Mouse (Mus musculus): ENCODE measurements around the gene Dnajc16.

The Dnajc16 gene

GRCm38 (mm10) chr4:141790524-141790990 is at the start of gene Dnajc16:
Dnajc16 (minus strand) TSS chr4:141790931.
- peak; percentile 96 for DNase-seq

GRCm38 (mm10) chr4:141834536-141835095 is 43.9 kb upstream of the Dnajc16 start:
- DNase-seq: no peak

GRCm38 (mm10) chr4:141833911-141834310 is 43.2 kb upstream of the Dnajc16 start:
- DNase-seq: no peak

- DNase-seq: no peak
These were observed 40.6 kb upstream of the Dnajc16 start for GRCm38 (mm10) chr4:141831361-141831760.

GRCm38 (mm10) chr4:141830381-141830780 is 39.6 kb upstream of the Dnajc16 start:
- no peak for DNase-seq

GRCm38 (mm10) chr4:141828177-141828576 is 37.4 kb upstream of the Dnajc16 start:
- DNase-seq: no peak

GRCm38 (mm10) chr4:141827401-141827800 is 36.7 kb upstream of the Dnajc16 start:
- DNase-seq: no peak

- no peak for DNase-seq
These were observed 35.3 kb upstream of the Dnajc16 start, which contains the start of gene Cela2a for GRCm38 (mm10) chr4:141826060-141826459. Cela2a (minus strand) TSS chr4:141826160.

GRCm38 (mm10) chr4:141822979-141823378 is 32.2 kb upstream of the Dnajc16 start:
- no peak for DNase-seq

GRCm38 (mm10) chr4:141822089-141822488 is 31.4 kb upstream of the Dnajc16 start:
- no peak for DNase-seq

- DNase-seq: no peak
These were observed 30.4 kb upstream of the Dnajc16 start for GRCm38 (mm10) chr4:141821178-141821577.

GRCm38 (mm10) chr4:141819316-141819715 is 28.6 kb upstream of the Dnajc16 start:
- no peak for DNase-seq

- no peak for DNase-seq
These were observed 28.1 kb upstream of the Dnajc16 start for GRCm38 (mm10) chr4:141818861-141819260.

GRCm38 (mm10) chr4:141817706-141818105 is 27.0 kb upstream of the Dnajc16 start:
- no peak for DNase-seq

GRCm38 (mm10) chr4:141816776-141817655 is 26.3 kb upstream of the Dnajc16 start:
- DNase-seq: no peak

- no peak for DNase-seq
These were observed 25.5 kb upstream of the Dnajc16 start for GRCm38 (mm10) chr4:141816267-141816666.

- no peak for DNase-seq
These were observed 20.6 kb upstream of the Dnajc16 start for GRCm38 (mm10) chr4:141811375-141811774.

- DNase-seq: no peak
These were observed 20.2 kb upstream of the Dnajc16 start for GRCm38 (mm10) chr4:141810975-141811374.

- no peak for DNase-seq
These were observed 19.2 kb upstream of the Dnajc16 start for GRCm38 (mm10) chr4:141809850-141810464.

GRCm38 (mm10) chr4:141805886-141806285 is 15.2 kb upstream of the Dnajc16 start:
- DNase-seq: no peak

- DNase-seq: no peak
These were observed 13.4 kb upstream of the Dnajc16 start for GRCm38 (mm10) chr4:141804105-141804504.

- no peak for DNase-seq
These were observed 6.8 kb upstream of the Dnajc16 start for GRCm38 (mm10) chr4:141797545-141797944.

- no peak for DNase-seq
These were observed 6.2 kb upstream of the Dnajc16 start for GRCm38 (mm10) chr4:141796954-141797353.

GRCm38 (mm10) chr4:141796356-141796755 is 5.6 kb upstream of the Dnajc16 start:
- no peak for DNase-seq
